Mouse (Mus musculus): ENCODE results near the gene Gm10638. TPM values are rescaled to one million over a fixed set of nuclear protein-coding genes. Genes with fewer than 3 reads are reported as not detected.

Gene Gm10638
- total RNA-seq (2012; rRNA removed) (0.20 and 0.23 TPM in 2 replicates), polyA plus RNA-seq (2012; ENCODE audit: insufficient read depth in 1 of 2, insufficient read length in 2 of 2, low read depth in 1 of 2, low replicate concordance in 2 of 2, missing spikeins in 1 of 2) (under 1 TPM in 1 of 2 experiments, not detected in 1; 0.52 TPM)

DNA sequence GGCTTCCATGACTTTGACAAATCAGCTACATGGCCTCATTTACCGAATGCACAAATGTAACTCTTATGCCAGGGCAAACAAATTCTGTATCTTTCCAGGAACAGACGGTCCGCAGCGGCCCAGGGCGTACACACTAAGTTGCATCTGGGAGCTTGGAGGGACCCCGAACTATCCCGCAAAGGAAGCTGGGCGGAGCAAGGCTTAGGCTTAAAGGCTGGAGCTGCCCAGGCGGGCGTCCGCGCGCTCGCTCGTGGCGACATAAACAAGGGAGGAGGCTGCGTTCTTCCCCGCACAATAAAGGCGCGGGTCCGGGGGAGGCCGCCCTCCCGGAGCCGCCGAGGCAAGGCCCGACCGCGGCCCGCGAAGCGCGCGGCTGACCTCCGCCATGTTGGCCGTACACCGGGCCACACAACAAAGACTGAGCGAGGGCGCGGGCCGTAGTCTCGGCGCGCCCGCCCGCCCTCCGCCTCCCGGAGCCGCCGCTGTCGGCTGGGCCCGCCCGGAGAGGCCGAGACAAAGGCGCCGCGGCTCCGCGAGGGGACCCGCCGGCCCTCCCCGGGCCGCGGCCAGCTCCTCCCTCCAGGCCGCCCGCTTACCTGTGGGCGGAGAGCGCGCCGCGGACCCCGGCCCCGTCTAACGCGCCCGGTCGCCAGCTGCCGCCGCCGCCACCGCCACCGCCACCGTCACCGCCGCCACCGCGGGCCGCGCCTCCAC, at the start of gene Gm10638, which contains the start of gene Siah1a:
Gene Gm10638, plus strand, starts transcription at position 479 of the 714 bp plus-strand sequence.
Gene Siah1a, minus strand, starts transcription at position 714 of the 714 bp plus-strand sequence.
- peak; percentile 81 for DNase-seq (ENCODE audit: low read depth, low spot score)
- H3K36me3 ChIP-seq (ENCODE audit: control insufficient read depth in 1 of 2, insufficient read depth in 2 of 2, low read length in 2 of 2), result peaks cover 0 to 42% of the 10 kb centered on the region in 2 experiments; a peak in 2 of 4 replicates
- H3K79me2 ChIP-seq (ENCODE audit: control insufficient read depth, insufficient read depth, low read length, poor library complexity), result peaks cover 44% of the 10 kb centered on the region
- H3K4me3 ChIP-seq (ENCODE audit: control insufficient read depth in 1 of 2, insufficient read depth in 1 of 2, low read depth in 2 of 2, low read length in 2 of 2), result peak within 1 kb of the TSS; percentile 78 to 87
- H3K9ac ChIP-seq (ENCODE audit: control insufficient read depth, low read depth, low read length, poor library complexity, severe bottlenecking), result peak within 1 kb of the TSS; percentile 85
- peaks cover 15 to 22% of the 10 kb centered on the region in 2 experiments for H3K4me1 ChIP-seq (ENCODE audit: control insufficient read depth in 1 of 2, insufficient read depth in 2 of 2, low read length in 2 of 2)
- H3K9me3 ChIP-seq (replicated peaks; ENCODE audit: insufficient read depth, low read length), result no peaks in the 10 kb centered on the region
- peak within 1 kb of the TSS; percentile 59 for H3K27ac ChIP-seq (ENCODE audit: control insufficient read depth, low read depth, low read length)
- TF ChIP-seq MAZ (IDR thresholded peaks at IDR 0.05; ENCODE audit: low read depth, low read length) (peak; percentile 7; the same call in 1 of the 2 replicates), POLR2A (IDR thresholded peaks at IDR 0.05; ENCODE audit: control insufficient read depth in 1 of 2, insufficient read depth in 1 of 2, low read depth in 1 of 2, low read length in 2 of 2, poor library complexity in 1 of 2) (0 out of 4 replicates have a peak, but pooled peaks of 1 of the 2 experiments have one; percentile 21), USF1 (IDR thresholded peaks at IDR 0.05; ENCODE audit: low read depth, low read length) (no peak), MXI1 (IDR thresholded peaks at IDR 0.05; ENCODE audit: low read depth, low read length) (peak; percentile 17; the same call in 1 of the 2 replicates)
- peaks cover 0 to 2% of the 10 kb centered on the region in 2 experiments; a peak in 1 of 4 replicates for H3K27me3 ChIP-seq (ENCODE audit: control insufficient read depth in 1 of 2, insufficient read depth in 2 of 2, low read length in 2 of 2)

DNA sequence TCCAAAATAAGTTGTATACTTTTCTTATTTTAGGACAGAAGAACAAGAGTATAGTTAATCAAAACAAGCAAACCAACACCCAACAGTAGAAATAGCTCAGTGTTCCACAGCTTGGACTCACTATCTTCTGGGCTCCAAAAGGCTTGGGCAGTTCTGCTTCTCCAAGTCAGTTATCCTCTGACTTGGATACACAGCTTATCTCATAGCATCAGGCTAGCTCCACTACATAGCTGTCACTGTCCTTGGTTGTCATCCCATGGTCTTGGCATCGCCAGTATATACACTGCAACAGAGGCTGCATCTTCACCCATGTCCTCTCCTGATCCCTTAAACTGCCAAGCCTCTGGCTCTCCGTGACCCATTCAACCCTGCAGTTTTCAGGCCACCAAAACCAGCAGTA, 49.8 kb upstream of the Gm10638 start:
- Histone ChIP-seq H3K79me2 (ENCODE audit: control insufficient read depth, insufficient read depth, low read length, poor library complexity) (no peaks in the 10 kb centered on the region), H3K27ac (ENCODE audit: control insufficient read depth, low read depth, low read length) (no peak overlapping the region)

DNA sequence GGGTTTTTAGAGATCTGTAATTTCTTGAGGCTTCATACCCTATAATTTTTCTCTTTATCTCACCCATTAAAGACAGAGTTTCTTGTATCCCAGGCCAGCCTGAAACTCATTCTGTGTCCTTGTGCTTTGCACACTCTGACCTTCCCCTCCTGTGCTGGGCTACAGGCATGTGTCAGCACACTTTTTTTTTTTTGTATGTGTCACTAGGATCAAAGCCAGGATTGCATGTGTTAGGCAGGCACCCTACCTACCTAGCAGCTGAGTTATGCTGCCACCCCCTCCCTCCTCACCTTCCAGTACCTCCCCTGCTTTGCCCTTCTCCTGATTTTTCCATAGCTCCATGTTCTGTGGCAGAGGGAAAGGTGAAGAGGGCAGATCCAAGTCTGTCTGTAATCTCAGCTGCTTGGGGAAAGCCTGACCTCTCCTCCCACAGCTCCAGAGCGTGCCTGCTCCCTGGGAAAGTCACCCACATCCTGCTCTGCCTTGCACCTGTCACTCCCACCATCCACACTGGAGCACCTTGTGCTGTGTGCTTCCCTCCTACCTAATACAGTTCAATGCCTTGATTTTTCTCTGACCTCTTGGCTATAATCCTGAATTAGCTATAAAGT, 46.6 kb upstream of the Gm10638 start:
- Histone ChIP-seq H3K27ac (ENCODE audit: control insufficient read depth, low read depth, low read length) (no peak overlapping the region), H3K27me3 (ENCODE audit: control insufficient read depth in 1 of 2, insufficient read depth in 2 of 2, low read length in 2 of 2) (no peaks in the 10 kb centered on the region), H3K4me1 (ENCODE audit: control insufficient read depth in 1 of 2, insufficient read depth in 2 of 2, low read length in 2 of 2) (no peaks in the 10 kb centered on the region), H3K4me3 (ENCODE audit: control insufficient read depth in 1 of 2, insufficient read depth in 1 of 2, low read depth in 2 of 2, low read length in 2 of 2) (no peak overlapping the region), H3K9me3 (replicated peaks; ENCODE audit: insufficient read depth, low read length) (no peaks in the 10 kb centered on the region), H3K79me2 (ENCODE audit: control insufficient read depth, insufficient read depth, low read length, poor library complexity) (no peaks in the 10 kb centered on the region), H3K36me3 (ENCODE audit: control insufficient read depth in 1 of 2, insufficient read depth in 2 of 2, low read length in 2 of 2) (no peaks in the 10 kb centered on the region; a peak in 1 of 4 replicates), H3K9ac (ENCODE audit: control insufficient read depth, low read depth, low read length, poor library complexity, severe bottlenecking) (no peak overlapping the region)
- no peak for TF ChIP-seq NRF1 (IDR thresholded peaks at IDR 0.05; ENCODE audit: insufficient read depth, low read depth, low read length, poor library complexity, severe bottlenecking)
- TF ChIP-seq CHD1 (IDR thresholded peaks at IDR 0.05; ENCODE audit: low read depth, low read length), result no peak
- TF ChIP-seq KAT2A (conservative IDR thresholded peaks at IDR 0.05; ENCODE audit: low read depth, low read length), result no peak
- TF ChIP-seq TAL1 (IDR thresholded peaks at IDR 0.05; ENCODE audit: low read length), result no peak
- no peak for TF ChIP-seq POLR2AphosphoS5 (IDR thresholded peaks at IDR 0.05; ENCODE audit: borderline replicate concordance, low read depth, low read length)
- no peak for TF ChIP-seq GABPA (IDR thresholded peaks at IDR 0.05; ENCODE audit: low read depth, low read length)
- no peak for TF ChIP-seq MAZ (IDR thresholded peaks at IDR 0.05; ENCODE audit: low read depth, low read length)
- no peak for TF ChIP-seq RCOR1 (IDR thresholded peaks at IDR 0.05; ENCODE audit: low read depth, low read length)
- no peak for DNase-seq (ENCODE audit: low read depth, low spot score)

More for the DNA sequence above, 49.8 kb upstream of the Gm10638 start:
- Histone ChIP-seq H3K9ac (ENCODE audit: control insufficient read depth, low read depth, low read length, poor library complexity, severe bottlenecking) (no peak overlapping the region), H3K9me3 (replicated peaks; ENCODE audit: insufficient read depth, low read length) (no peaks in the 10 kb centered on the region), H3K27me3 (ENCODE audit: control insufficient read depth in 1 of 2, insufficient read depth in 2 of 2, low read length in 2 of 2) (no peaks in the 10 kb centered on the region), H3K36me3 (ENCODE audit: control insufficient read depth in 1 of 2, insufficient read depth in 2 of 2, low read length in 2 of 2) (no peaks in the 10 kb centered on the region; a peak in 1 of 4 replicates), H3K4me3 (ENCODE audit: control insufficient read depth in 1 of 2, insufficient read depth in 1 of 2, low read depth in 2 of 2, low read length in 2 of 2) (no peak overlapping the region), H3K4me1 (ENCODE audit: control insufficient read depth in 1 of 2, insufficient read depth in 2 of 2, low read length in 2 of 2) (no peaks in the 10 kb centered on the region)
- DNase-seq (ENCODE audit: low read depth, low spot score), result no peak
- TF ChIP-seq MEF2A (IDR thresholded peaks at IDR 0.05; ENCODE audit: extremely low read depth, insufficient replicate concordance, low read depth, low read length, poor library complexity, severe bottlenecking) (no peak), USF2 (IDR thresholded peaks at IDR 0.05; ENCODE audit: borderline replicate concordance in 1 of 2, insufficient read depth in 1 of 2, low read depth in 1 of 2, low read length in 2 of 2) (no peak), MAFK (IDR thresholded peaks at IDR 0.05; ENCODE audit: borderline replicate concordance, low read depth, low read length) (no peak), CTCF (IDR thresholded peaks at IDR 0.05 in 2 of 3, conservative IDR thresholded peaks at IDR 0.05 in 1 of 3; ENCODE audit: control insufficient read depth in 1 of 3, insufficient read depth in 1 of 3, low read depth in 2 of 3, low read length in 3 of 3, poor library complexity in 1 of 3, severe bottlenecking in 1 of 3) (no peak), ELF1 (IDR thresholded peaks at IDR 0.05; ENCODE audit: low read depth, low read length) (no peak), ZC3H11A (IDR thresholded peaks at IDR 0.05; ENCODE audit: low read depth, low read length) (no peak), RCOR1 (IDR thresholded peaks at IDR 0.05; ENCODE audit: low read depth, low read length) (no peak), E2F4 (IDR thresholded peaks at IDR 0.05; ENCODE audit: borderline replicate concordance, low read depth, low read length) (no peak), BHLHE40 (IDR thresholded peaks at IDR 0.05; ENCODE audit: borderline replicate concordance, low read depth, low read length) (no peak)
